14 mouse cellular contexts compared by ENCODE assay signal in the genomic region with DNA sequence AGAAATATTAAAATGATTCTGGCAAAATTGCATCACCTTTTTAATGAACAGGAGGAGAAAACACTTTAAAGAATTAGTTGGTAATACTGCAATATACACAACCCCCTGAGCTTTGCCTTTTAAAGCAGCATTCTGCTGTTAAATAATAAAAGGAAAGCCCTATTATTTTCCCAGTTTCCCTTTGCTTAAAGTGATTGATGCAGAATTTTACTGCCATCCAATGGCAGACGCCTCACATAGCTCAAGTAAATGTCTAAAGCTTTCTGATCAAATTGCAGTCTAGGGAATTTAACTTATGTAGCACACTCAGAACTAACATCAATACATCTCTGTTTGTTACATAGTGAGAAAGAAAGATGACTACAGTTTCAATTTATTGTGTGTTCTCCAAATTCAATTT.
DNase-seq lines count a peak whose midpoint lies in the region; ATAC-seq and TF ChIP-seq lines count a peak whose summit lies in the region.
"Had no signal": no experiment of that assay in that cellular context is flagged by ENCODE, and none has a peak within 500 bp of the region (broad histone marks: within the 10 kb centered on the region; RNA-seq: fewer than 3 reads in every experiment).

No protein-coding gene starts in this region.

- H3K4me3 ChIP-seq in hindbrain, embryonic 15.5 days, result no peak overlapping the region
- H3K4me3 ChIP-seq in hindbrain, embryonic 10.5 days, result no peak overlapping the region
- H3K4me3 ChIP-seq in MEL (ENCODE audit: control insufficient read depth in 1 of 2, insufficient read depth in 1 of 2, low read depth in 2 of 2, low read length in 2 of 2), result no peak overlapping the region
- H3K4me3 ChIP-seq: embryonic facial prominence, embryonic 15.5 days; gastrocnemius, adult 2 months; myocyte had no signal

- DNase-seq in hindbrain, embryonic 10.5 days (ENCODE audit: low spot score), result no peak
- DNase-seq in MEL (ENCODE audit: low read depth, low spot score), result no peak
- peak; percentile 55 for DNase-seq in cerebellum, adult 8-10 months
- peak; percentile 23 for DNase-seq in mesoderm, embryonic 11.5 days (ENCODE audit: low read depth, low spot score)
- DNase-seq in urinary bladder, postnatal 14 days (ENCODE audit: low spot score), result no peak
- DNase-seq in spleen, postnatal 10 days (ENCODE audit: low spot score in 2 of 2), result no peak
- DNase-seq in urinary bladder, postnatal 25 days (ENCODE audit: low spot score), result no peak
- DNase-seq: gastrocnemius, adult 2 months; heart, postnatal 10 days; lung, adult 18-20 months; right cerebral cortex, postnatal 14 days had no signal

- H3K36me3 ChIP-seq in hindbrain, embryonic 15.5 days, result no peaks in the 10 kb centered on the region
- H3K36me3 ChIP-seq in hindbrain, embryonic 10.5 days, result no peaks in the 10 kb centered on the region
- peaks cover 0 to 5% of the 10 kb centered on the region in 2 experiments; a peak in 2 of 4 replicates for H3K36me3 ChIP-seq in MEL (ENCODE audit: control insufficient read depth in 1 of 2, insufficient read depth in 2 of 2, low read length in 2 of 2)
- H3K36me3 ChIP-seq: embryonic facial prominence, embryonic 15.5 days had no signal

- H3K4me1 ChIP-seq in hindbrain, embryonic 15.5 days (replicated peaks), result peaks cover 3% of the 10 kb centered on the region; the same call in 1 of the 2 replicates
- H3K4me1 ChIP-seq in hindbrain, embryonic 10.5 days (replicated peaks), result no peaks in the 10 kb centered on the region
- no peaks in the 10 kb centered on the region for H3K4me1 ChIP-seq in MEL (ENCODE audit: control insufficient read depth in 1 of 2, insufficient read depth in 2 of 2, low read length in 2 of 2)
- H3K4me1 ChIP-seq: embryonic facial prominence, embryonic 15.5 days had no signal

- no peaks in the 10 kb centered on the region for H3K79me2 ChIP-seq in MEL (ENCODE audit: control insufficient read depth, insufficient read depth, low read length, poor library complexity)

- peak; percentile 12; the same call in 1 of the 2 replicates for TF ChIP-seq RAD21 in MEL (IDR thresholded peaks at IDR 0.05; ENCODE audit: low read depth, low read length)

- 9% methylated on average over 1 of the region's 1 CpGs for WGBS in hindbrain, embryonic 15.5 days
- whole genome bisulfite sequencing in hindbrain, embryonic 10.5 days, result 32% methylated on average over 1 of the region's 1 CpGs

- no peaks in the 10 kb centered on the region for H3K27me3 ChIP-seq in hindbrain, embryonic 15.5 days
- no peaks in the 10 kb centered on the region for H3K27me3 ChIP-seq in hindbrain, embryonic 10.5 days (ENCODE audit: insufficient read depth, poor library complexity, severe bottlenecking)
- H3K27me3 ChIP-seq in MEL (ENCODE audit: control insufficient read depth in 1 of 2, insufficient read depth in 2 of 2, low read length in 2 of 2), result no peaks in the 10 kb centered on the region
- H3K27me3 ChIP-seq: embryonic facial prominence, embryonic 15.5 days had no signal

- no peak overlapping the region for H3K4me2 ChIP-seq in hindbrain, embryonic 15.5 days
- H3K4me2 ChIP-seq: embryonic facial prominence, embryonic 15.5 days had no signal

- TF ChIP-seq POLR2A in MEL (IDR thresholded peaks at IDR 0.05; ENCODE audit: control insufficient read depth in 1 of 2, insufficient read depth in 1 of 2, low read depth in 1 of 2, low read length in 2 of 2, poor library complexity in 1 of 2), result no peak

- no peaks in the 10 kb centered on the region for H3K9me3 ChIP-seq in hindbrain, embryonic 15.5 days
- no peaks in the 10 kb centered on the region for H3K9me3 ChIP-seq in hindbrain, embryonic 10.5 days
- no peaks in the 10 kb centered on the region; the same call in 1 of the 2 replicates for H3K9me3 ChIP-seq in MEL (replicated peaks; ENCODE audit: insufficient read depth, low read length)
- H3K9me3 ChIP-seq: embryonic facial prominence, embryonic 15.5 days had no signal

- H3K9ac ChIP-seq in hindbrain, embryonic 15.5 days, result no peak overlapping the region
- H3K9ac ChIP-seq in MEL (ENCODE audit: control insufficient read depth, low read depth, low read length, poor library complexity, severe bottlenecking), result no peak overlapping the region
- H3K9ac ChIP-seq: embryonic facial prominence, embryonic 15.5 days had no signal

- no peak for TF ChIP-seq CTCF in MEL (IDR thresholded peaks at IDR 0.05 in 2 of 3, conservative IDR thresholded peaks at IDR 0.05 in 1 of 3; ENCODE audit: control insufficient read depth in 1 of 3, insufficient read depth in 1 of 3, low read depth in 2 of 3, low read length in 3 of 3, poor library complexity in 1 of 3, severe bottlenecking in 1 of 3)

- no peak overlapping the region for H3K27ac ChIP-seq in hindbrain, embryonic 15.5 days (replicated peaks)
- no peak overlapping the region for H3K27ac ChIP-seq in hindbrain, embryonic 10.5 days
- H3K27ac ChIP-seq in MEL (ENCODE audit: control insufficient read depth, low read depth, low read length), result no peak overlapping the region
- H3K27ac ChIP-seq: embryonic facial prominence, embryonic 15.5 days; gastrocnemius, adult 2 months had no signal

- peak; percentile 42 for ATAC-seq in hindbrain, embryonic 15.5 days (ENCODE audit: low FRiP score, low read depth)

- TF ChIP-seq EP300 in MEL (IDR thresholded peaks at IDR 0.05; ENCODE audit: low read depth in 1 of 2, low read length in 2 of 2), result no peak

TF ChIP-seq in MEL, 35 proteins besides CTCF, POLR2A, EP300 and RAD21:
- no peak for TF ChIP-seq MAFK (IDR thresholded peaks at IDR 0.05; ENCODE audit: borderline replicate concordance, low read depth, low read length)
- no peak for TF ChIP-seq ZKSCAN1 (IDR thresholded peaks at IDR 0.05; ENCODE audit: low read depth, low read length)
- no peak for TF ChIP-seq HCFC1 (IDR thresholded peaks at IDR 0.05; ENCODE audit: low read depth, low read length)
- no peak for TF ChIP-seq MYC (IDR thresholded peaks at IDR 0.05; ENCODE audit: low read depth, low read length)
- TF ChIP-seq TAL1 (IDR thresholded peaks at IDR 0.05; ENCODE audit: low read length), result no peak
- TF ChIP-seq TCF12 (IDR thresholded peaks at IDR 0.05; ENCODE audit: low read depth, low read length), result no peak
- no peak for TF ChIP-seq SIN3A (IDR thresholded peaks at IDR 0.05; ENCODE audit: low read length)
- no peak for TF ChIP-seq ZNF384 (IDR thresholded peaks at IDR 0.05; ENCODE audit: low read depth, low read length)
- no peak for TF ChIP-seq NELFE (IDR thresholded peaks at IDR 0.05; ENCODE audit: low read depth, low read length)
- TF ChIP-seq GABPA (IDR thresholded peaks at IDR 0.05; ENCODE audit: low read depth, low read length), result no peak
- TF ChIP-seq USF2 (IDR thresholded peaks at IDR 0.05; ENCODE audit: borderline replicate concordance in 1 of 2, insufficient read depth in 1 of 2, low read depth in 1 of 2, low read length in 2 of 2), result no peak
- TF ChIP-seq CHD1 (IDR thresholded peaks at IDR 0.05; ENCODE audit: low read depth, low read length), result no peak
- no peak for TF ChIP-seq MXI1 (IDR thresholded peaks at IDR 0.05; ENCODE audit: low read depth, low read length)
- TF ChIP-seq USF1 (IDR thresholded peaks at IDR 0.05; ENCODE audit: low read depth, low read length), result no peak
- no peak for TF ChIP-seq ZMIZ1 (IDR thresholded peaks at IDR 0.05; ENCODE audit: low read depth, low read length)
- TF ChIP-seq CHD2 (IDR thresholded peaks at IDR 0.05; ENCODE audit: low read length), result no peak
- TF ChIP-seq NRF1 (IDR thresholded peaks at IDR 0.05; ENCODE audit: insufficient read depth, low read depth, low read length, poor library complexity, severe bottlenecking), result no peak
- no peak for TF ChIP-seq SMC3 (IDR thresholded peaks at IDR 0.05; ENCODE audit: low read depth, low read length)
- no peak for TF ChIP-seq GATA1 (IDR thresholded peaks at IDR 0.05; ENCODE audit: low read depth, low read length)
- no peak for TF ChIP-seq KAT2A (conservative IDR thresholded peaks at IDR 0.05; ENCODE audit: low read depth, low read length)

Comparison
In these comparisons a context has a peak if more than half of its experiments do, and no peak if none do; other contexts are left out.
1. DNase-seq: peak in cerebellum, adult 8-10 months (single experiment) and mesoderm, embryonic 11.5 days (single experiment); none in hindbrain, embryonic 10.5 days (single experiment), MEL (single experiment), urinary bladder, postnatal 14 days (single experiment), spleen, postnatal 10 days (0 of 2) and urinary bladder, postnatal 25 days (single experiment).